8 mouse cellular contexts compared by ENCODE assay signal in genomic region chr11:54903940-54904706, GRCm38 (mm10). TPM values are rescaled to one million over a fixed set of nuclear protein-coding genes. Genes with fewer than 3 reads are reported as not detected.
DNase-seq lines count a peak whose midpoint lies in the region; ATAC-seq and TF ChIP-seq lines count a peak whose summit lies in the region.

No protein-coding gene starts in this region.

- H3K36me3 ChIP-seq in lung, postnatal 0 days (ENCODE audit: insufficient read depth, low read length): peaks cover 13% of the 10 kb centered on the region

- TF ChIP-seq CTCF in lung, postnatal 0 days (IDR thresholded peaks at IDR 0.05): no peak

- no peak overlapping the region for H3K9ac ChIP-seq in lung, postnatal 0 days (replicated peaks; ENCODE audit: low read depth)

- peak overlapping the region; percentile 53 for H3K4me3 ChIP-seq in lung, postnatal 0 days (ENCODE audit: low read depth, low read length)

- peak; percentile 50; the same call in 1 of the 2 replicates for TF ChIP-seq EP300 in lung, postnatal 0 days (IDR thresholded peaks at IDR 0.05)

- no peaks in the 10 kb centered on the region for H3K27me3 ChIP-seq in lung, postnatal 0 days (replicated peaks; ENCODE audit: insufficient read depth, low read length)

- peaks cover 3% of the 10 kb centered on the region; the same call in 1 of the 2 replicates for H3K4me1 ChIP-seq in lung, postnatal 0 days (ENCODE audit: insufficient read depth, low read depth, low read length)

- H3K9me3 ChIP-seq in lung, postnatal 0 days (ENCODE audit: low read length): no peaks in the 10 kb centered on the region

- WGBS in lung, postnatal 0 days: 36% methylated on average over 4 of the region's 4 CpGs

- peak; percentile 50 for ATAC-seq in CD4-positive, CD25-positive, alpha-beta regulatory T cell, adult 4 months
- peak; percentile 78 for ATAC-seq in lung, postnatal 0 days

- H3K4me2 ChIP-seq in lung, postnatal 0 days (replicated peaks; ENCODE audit: low read depth, low read length): peak overlapping the region; percentile 69

- peak overlapping the region; percentile 76; the same call in 1 of the 2 replicates for H3K27ac ChIP-seq in lung, postnatal 0 days (ENCODE audit: low read length)

- peak; percentile 63 for DNase-seq in embryo, embryonic 11 days
- peak; percentile 67 for DNase-seq in induced T-regulatory cell, adult 2 months (ENCODE audit: low read depth)
- peak; percentile 92 for DNase-seq in lung, postnatal 0 days (ENCODE audit: low spot score)
- DNase-seq in urinary bladder, postnatal 10 days (ENCODE audit: low spot score): no peak
- no peak for DNase-seq in frontal cortex, postnatal 25 days (ENCODE audit: low spot score in 2 of 2)
- no peak for DNase-seq in gastrocnemius, adult 18-20 months (ENCODE audit: low spot score)
- DNase-seq in cerebellum, adult 9-10 months: no peak

RNA-seq across cellular contexts. Expression of gene Gpx3, which starts 1.9 kb away (rescaled TPM):
- polyA plus RNA-seq in CD4-positive, CD25-positive, alpha-beta regulatory T cell, adult 4 months (2017; shearing (Covaris generic)): 1 to 10 TPM; 1.2 to 1.3 TPM
- polyA plus RNA-seq in lung, postnatal 0 days (2015; fragmentation: Nextera tagmentation; extraction: Ambion mirVana): 342 and 535 TPM in 2 replicates
- 100 to 1,000 TPM in 1 of 2 experiments, 10 to 100 TPM in 1; 98.9 to 187 TPM for total RNA-seq in gastrocnemius, adult 18-20 months (2021)

RNA-seq across cellular contexts. Expression of gene Hint1, which starts 37.9 kb away (rescaled TPM):
- polyA plus RNA-seq in CD4-positive, CD25-positive, alpha-beta regulatory T cell, adult 4 months (2017; shearing (Covaris generic)): 100 to 1,000 TPM; 375 to 447 TPM
- polyA plus RNA-seq in lung, postnatal 0 days (2015; fragmentation: Nextera tagmentation; extraction: Ambion mirVana): 500 and 528 TPM in 2 replicates
- 100 to 1,000 TPM; 192 to 203 TPM for total RNA-seq in gastrocnemius, adult 18-20 months (2021)

RNA-seq across cellular contexts. Expression of gene Lyrm7, which starts 43.4 kb away (rescaled TPM):
- polyA plus RNA-seq in CD4-positive, CD25-positive, alpha-beta regulatory T cell, adult 4 months (2017; shearing (Covaris generic)): 1 to 10 TPM; 3.4 to 8.4 TPM
- 2.3 and 3.1 TPM in 2 replicates for polyA plus RNA-seq in lung, postnatal 0 days (2015; fragmentation: Nextera tagmentation; extraction: Ambion mirVana)
- total RNA-seq in gastrocnemius, adult 18-20 months (2021): 10 to 100 TPM; 18.6 to 19.1 TPM

RNA-seq across cellular contexts. Expression of gene Tnip1, which starts 58.6 kb away (rescaled TPM):
- polyA plus RNA-seq in CD4-positive, CD25-positive, alpha-beta regulatory T cell, adult 4 months (2017; shearing (Covaris generic)): 100 to 1,000 TPM in 1 of 2 experiments, 10 to 100 TPM in 1; 97.4 to 167 TPM
- 17.6 and 22.7 TPM in 2 replicates for polyA plus RNA-seq in lung, postnatal 0 days (2015; fragmentation: Nextera tagmentation; extraction: Ambion mirVana)
- total RNA-seq in gastrocnemius, adult 18-20 months (2021): 10 to 100 TPM; 35.9 to 36.3 TPM

Comparison
In these comparisons a context has a peak if more than half of its experiments do, and no peak if none do; other contexts are left out.
1. DNase-seq: peak in embryo, embryonic 11 days (single experiment), induced T-regulatory cell, adult 2 months (single experiment) and lung, postnatal 0 days (single experiment); none in urinary bladder, postnatal 10 days (single experiment), frontal cortex, postnatal 25 days (0 of 2), gastrocnemius, adult 18-20 months (single experiment) and cerebellum, adult 9-10 months (single experiment).
2. RNA of gene Gpx3, which starts 1.9 kb away (polyA plus RNA-seq): 342 to 535 TPM in lung, postnatal 0 days; 1.2 to 1.3 TPM in CD4-positive, CD25-positive, alpha-beta regulatory T cell, adult 4 months; every median in the first group is over 100 times any median in the second.